Mouse (Mus musculus): Measurements from ENCODE around the gene Gatad1.
"Not testable (repeated sequence)": the region's sequence is repeated elsewhere in the genome, so short reads cannot be mapped to it uniquely, and the experiment has no call there.

Gatad1 gene

DNA sequence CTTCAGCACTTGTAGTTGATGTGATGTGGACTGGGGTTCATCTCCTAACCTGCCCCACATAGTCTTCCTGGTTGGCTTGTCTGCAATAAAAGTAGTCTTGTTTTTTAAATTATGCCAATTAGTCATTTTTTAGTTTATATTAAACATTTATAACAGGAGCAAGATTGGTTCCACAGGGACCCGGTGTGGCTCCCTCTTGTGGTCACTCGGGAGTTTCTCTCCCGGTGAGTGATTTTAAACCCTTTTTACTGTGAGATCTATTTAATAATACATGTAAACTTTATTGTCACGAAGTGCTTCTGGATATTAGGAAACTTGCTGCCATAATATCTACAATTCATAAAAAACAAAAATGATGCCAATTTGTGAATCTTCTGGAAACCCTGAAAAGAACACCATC lies 23.0 kb downstream of the Gatad1 start:
- DNase-seq (ENCODE audit: low spot score), result no peak

DNA sequence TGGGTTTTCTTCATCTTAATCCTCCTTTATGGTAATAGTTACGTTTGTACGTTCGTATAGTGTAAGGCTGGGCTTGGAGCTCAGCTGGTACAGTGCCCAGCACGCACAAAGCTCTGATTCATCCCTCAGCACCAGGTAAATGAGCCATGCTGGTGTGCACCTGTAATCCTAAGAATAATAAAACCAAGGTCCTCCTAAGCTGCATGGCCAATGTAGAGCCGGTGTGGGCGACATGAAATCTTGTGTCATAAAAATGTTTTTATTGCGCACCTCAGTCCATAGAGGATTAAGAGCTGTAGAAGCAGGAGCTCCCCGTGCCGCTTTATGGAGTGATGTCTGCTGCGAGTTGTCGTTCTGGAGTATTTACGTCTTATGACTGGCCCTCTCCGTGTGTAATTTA lies 23.7 kb downstream of the Gatad1 start:
- no peak for DNase-seq (ENCODE audit: low spot score)

GRCm38 (mm10) chr5:3632285-3632684 lies 24.7 kb downstream of the Gatad1 start:
- DNase-seq (ENCODE audit: low spot score), result no peak

DNA sequence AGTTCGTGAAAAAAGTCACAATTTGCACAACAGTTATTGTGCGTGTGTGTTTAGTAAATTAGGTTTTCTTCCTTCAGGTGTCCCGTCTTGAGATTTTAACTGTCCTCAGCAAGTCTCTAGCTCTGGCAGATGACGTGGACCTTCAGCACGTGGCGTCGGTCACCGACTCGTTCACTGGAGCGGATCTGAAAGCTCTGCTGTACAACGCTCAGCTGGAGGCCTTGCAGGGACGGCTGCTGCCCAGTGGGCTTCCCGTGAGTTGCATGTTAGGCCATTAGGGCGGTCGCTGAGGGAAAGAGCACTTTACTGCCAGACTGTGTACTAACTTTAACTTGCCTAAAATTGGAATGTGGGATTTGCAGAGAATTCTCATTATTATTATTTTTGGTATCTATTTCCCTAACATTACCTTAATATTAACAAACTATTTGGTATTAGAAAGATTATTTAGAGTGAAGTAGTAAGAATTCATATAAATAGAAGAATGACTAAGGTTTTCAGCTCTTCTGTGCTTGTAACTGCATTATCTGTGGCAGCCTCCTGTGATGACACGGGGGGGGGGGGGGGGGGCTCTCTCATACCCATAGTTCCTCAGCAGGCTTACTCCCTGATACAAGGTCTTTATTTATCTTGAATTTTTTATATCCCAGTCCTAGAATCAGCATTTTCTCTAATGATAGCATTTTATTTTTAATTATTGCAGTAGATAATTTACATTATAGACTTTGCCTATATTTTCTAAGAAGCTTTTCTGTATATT lies 25.3 kb downstream of the Gatad1 start:
- DNase-seq (ENCODE audit: low spot score), result no peak

DNA sequence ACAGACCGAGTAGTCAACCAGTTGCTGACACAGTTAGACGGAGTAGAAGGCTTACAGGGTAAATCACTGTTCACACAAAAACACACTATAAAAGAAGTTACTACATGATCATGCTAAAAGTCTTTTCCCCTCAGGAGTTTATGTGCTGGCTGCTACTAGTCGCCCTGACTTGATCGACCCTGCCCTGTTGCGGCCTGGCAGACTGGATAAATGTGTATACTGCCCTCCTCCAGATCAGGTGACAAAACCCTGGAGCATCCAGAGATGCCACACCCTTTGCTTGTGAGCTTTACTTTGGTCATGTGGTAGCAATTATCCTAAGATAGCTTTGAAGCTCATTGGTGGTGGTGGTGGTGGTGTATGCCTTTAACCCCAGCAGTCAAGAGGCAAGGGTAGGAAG lies 26.9 kb downstream of the Gatad1 start:
- no peak for DNase-seq (ENCODE audit: low spot score)

DNA sequence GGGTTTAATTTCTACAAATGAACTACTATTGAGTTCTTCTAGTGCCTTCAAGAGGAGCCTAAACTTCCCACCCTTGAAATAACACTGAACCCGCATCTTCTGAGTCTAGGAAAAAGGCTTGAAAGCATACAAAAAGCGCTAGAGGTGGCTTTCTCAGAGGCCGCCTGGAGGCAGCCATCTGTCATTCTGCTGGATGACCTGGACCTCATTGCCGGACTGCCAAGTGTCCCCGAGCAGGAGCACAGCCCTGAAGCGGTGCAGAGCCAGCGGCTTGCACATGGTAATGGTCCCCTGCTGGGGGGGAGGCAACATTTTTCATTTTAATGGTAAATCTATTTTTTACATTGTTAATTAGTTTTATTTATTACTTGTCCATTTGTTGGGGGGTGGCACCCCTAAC lies 36.5 kb downstream of the Gatad1 start:
- no peak for DNase-seq (ENCODE audit: low spot score)

- not testable (repeated sequence) for DNase-seq (ENCODE audit: low spot score)
Observed at GRCm38 (mm10) chr5:3611835-3612234, 45.1 kb downstream of the Gatad1 start.

- DNase-seq (ENCODE audit: low spot score), result no peak
Observed at GRCm38 (mm10) chr5:3609241-3609640, 47.7 kb downstream of the Gatad1 start.

DNA sequence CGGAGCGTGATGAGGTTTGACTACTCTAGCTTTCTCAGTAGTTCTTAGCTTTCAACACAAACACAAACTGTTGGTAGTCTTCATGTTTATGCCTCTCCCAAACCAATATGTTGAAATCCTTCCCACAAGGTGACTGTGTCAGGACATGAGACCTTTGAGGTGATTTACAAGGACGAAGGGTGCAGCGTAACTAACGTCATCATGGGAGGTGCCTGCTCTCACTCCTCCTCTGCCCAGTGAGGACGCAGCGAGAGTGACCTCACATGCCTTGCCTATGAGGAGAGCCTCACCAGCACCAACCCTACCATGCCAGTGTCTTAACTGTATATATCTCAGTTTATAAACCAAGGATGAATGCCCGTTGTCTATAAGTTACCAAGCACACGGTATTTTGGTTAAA lies 49.9 kb downstream of the Gatad1 start:
- no peak for DNase-seq (ENCODE audit: low spot score)

DNA sequence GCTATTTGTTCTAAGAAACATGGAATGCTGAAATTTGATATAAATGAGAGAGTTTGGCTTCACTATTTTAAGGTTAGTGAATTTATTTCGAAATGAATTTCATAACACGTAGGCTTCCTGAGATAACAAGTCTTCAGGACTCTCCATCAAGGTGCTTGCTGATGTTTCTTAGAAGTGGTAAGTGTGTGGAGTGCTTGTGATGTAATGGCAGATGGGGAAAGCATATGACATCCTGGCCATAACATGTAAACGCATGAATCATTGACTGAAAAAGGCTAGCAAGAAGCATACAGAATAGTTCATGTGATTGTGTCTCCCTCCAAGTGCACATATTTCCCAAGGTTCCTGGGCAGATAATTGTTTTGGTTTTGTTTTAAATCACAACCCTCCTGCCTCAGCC lies 56.2 kb downstream of the Gatad1 start:
- no peak for DNase-seq (ENCODE audit: low spot score)

GRCm38 (mm10) chr5:3600298-3600697 lies 56.7 kb downstream of the Gatad1 start:
- no peak for DNase-seq (ENCODE audit: low spot score)

- no peak for DNase-seq (ENCODE audit: low spot score)
Observed at GRCm38 (mm10) chr5:3598766-3599165, 58.2 kb downstream of the Gatad1 start.

DNA sequence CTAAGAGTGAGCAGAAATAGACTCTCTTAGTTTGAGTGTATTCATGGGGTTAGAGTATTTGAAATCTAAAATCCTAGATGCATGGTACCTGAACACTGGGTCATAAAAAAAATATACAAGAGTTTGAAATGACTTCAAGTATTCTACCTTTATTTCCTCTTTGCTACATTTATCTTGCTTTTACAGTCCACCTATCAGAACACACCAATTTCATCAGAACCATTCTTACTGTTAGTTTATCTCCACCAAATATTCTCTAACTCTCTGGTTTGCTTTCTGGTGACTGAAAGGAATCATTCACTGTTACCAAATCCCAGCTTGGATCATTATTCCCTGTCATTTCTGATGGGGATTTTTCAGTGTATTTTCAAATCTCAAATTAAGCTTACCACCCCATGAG lies 59.8 kb downstream of the Gatad1 start:
- no peak for DNase-seq (ENCODE audit: low spot score)

DNA sequence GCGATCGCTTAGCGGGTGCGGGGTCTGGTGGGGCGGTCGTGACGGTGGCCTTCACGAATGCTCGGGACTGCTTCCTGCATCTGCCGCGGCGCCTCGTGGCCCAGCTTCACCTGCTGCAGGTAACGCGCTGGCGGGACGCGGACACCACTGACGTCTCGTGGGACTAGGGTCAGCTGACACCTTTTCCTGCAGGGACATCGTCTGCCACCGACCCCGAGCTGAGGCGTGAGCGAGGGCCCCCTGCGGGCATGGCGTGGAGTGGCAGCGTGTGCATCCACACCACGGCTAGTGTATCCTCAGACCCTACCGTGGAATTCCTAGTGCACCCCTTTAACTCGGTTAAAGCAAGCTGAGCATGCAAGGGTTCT lies 60.6 kb downstream of the Gatad1 start, which contains the start of gene Rbm48:
TSS of gene Rbm48 (minus strand) at position 187 of the 368 bp plus-strand sequence.
- DNase-seq (ENCODE audit: low spot score), result no peak

DNA sequence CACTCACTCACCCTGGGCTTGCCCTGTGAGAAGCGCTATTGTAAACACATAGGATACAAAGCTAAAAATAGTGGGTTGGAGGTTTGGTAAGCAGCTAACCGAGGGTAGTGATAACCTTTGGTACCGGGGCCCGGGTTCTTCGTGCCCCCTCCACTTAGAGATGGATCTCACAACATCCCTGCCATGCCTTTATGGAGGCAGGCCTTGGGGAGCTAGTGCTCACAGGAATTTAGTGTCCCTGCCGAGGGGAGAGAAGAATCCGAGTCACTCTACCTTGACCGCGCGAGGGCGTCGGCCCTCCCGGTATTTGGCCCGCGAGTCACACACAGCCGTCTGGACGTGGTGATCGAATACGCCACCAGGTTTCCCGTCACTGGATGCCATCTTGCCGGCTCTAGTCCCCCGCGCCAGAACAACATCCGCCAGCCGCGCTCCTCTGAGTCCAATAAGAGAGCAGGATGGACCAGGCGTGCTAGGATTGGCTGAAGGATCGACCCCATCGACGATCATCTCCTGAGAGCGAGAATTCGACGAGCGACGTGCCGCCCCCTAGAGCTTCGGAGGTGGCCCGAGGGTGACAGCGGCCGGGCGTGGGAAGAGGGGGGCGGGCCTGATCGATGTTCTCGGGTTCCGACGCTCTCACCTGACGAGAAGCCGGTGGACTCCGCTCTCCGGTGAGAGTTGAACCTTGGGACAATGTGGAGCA lies 61.1 kb downstream of the Gatad1 start, which contains the start of gene Pex1:
TSS of gene Pex1 (plus strand) at position 374 of the 706 bp plus-strand sequence.
- peak; percentile 96 for DNase-seq (ENCODE audit: low spot score)

Measured in yolk sac, embryonic 10.5 days (tissue).